Mouse (Mus musculus): ENCODE results near the gene Efcab14. TPM values are rescaled to one million over a fixed set of nuclear protein-coding genes. Genes with fewer than 3 reads are reported as not detected.

Efcab14 gene
- total and polyA plus RNA-seq, 2 experiments from 2014 or later: 14.6 to 14.9 TPM

GRCm38 (mm10) chr4:115775056-115775455 is 37.5 kb downstream of the Efcab14 start:
- WGBS: 79% methylated on average over 6 of the region's 6 CpGs

GRCm38 (mm10) chr4:115777627-115778026 is 40.1 kb downstream of the Efcab14 start:
- no peaks in the 10 kb centered on the region for H3K4me1 ChIP-seq (ENCODE audit: insufficient read depth)
- no peak for TF ChIP-seq CTCF (IDR thresholded peaks at IDR 0.05; ENCODE audit: low read depth)
- H3K9ac ChIP-seq: no peak overlapping the region
- H3K9me3 ChIP-seq (ENCODE audit: low read length): no peaks in the 10 kb centered on the region
- no peaks in the 10 kb centered on the region for H3K27me3 ChIP-seq (ENCODE audit: insufficient read depth, low read length)
- ATAC-seq (no peak), DNase-seq (no peak)
- H3K4me3 ChIP-seq (ENCODE audit: low read depth, low read length): no peak overlapping the region
- 92% methylated on average over 2 of the region's 2 CpGs for WGBS
- H3K27ac ChIP-seq (ENCODE audit: low read depth, low read length): no peak overlapping the region
- H3K36me3 ChIP-seq (ENCODE audit: insufficient read depth): peaks cover 23% of the 10 kb centered on the region
- H3K4me2 ChIP-seq (ENCODE audit: low read depth): no peak overlapping the region

More at GRCm38 (mm10) chr4:115775056-115775455, 37.5 kb downstream of the Efcab14 start:
- ATAC-seq: no peak
- H3K4me3 ChIP-seq (ENCODE audit: low read depth, low read length): no peak overlapping the region
- DNase-seq: no peak
- no peaks in the 10 kb centered on the region for H3K9me3 ChIP-seq (ENCODE audit: low read length)
- no peaks in the 10 kb centered on the region for H3K4me1 ChIP-seq (ENCODE audit: insufficient read depth)
- no peaks in the 10 kb centered on the region for H3K27me3 ChIP-seq (ENCODE audit: insufficient read depth, low read length)
- H3K27ac ChIP-seq (ENCODE audit: low read depth, low read length): no peak overlapping the region
- peaks cover 31% of the 10 kb centered on the region for H3K36me3 ChIP-seq (ENCODE audit: insufficient read depth)
- H3K9ac ChIP-seq: no peak overlapping the region
- no peak overlapping the region for H3K4me2 ChIP-seq (ENCODE audit: low read depth)
- TF ChIP-seq CTCF (IDR thresholded peaks at IDR 0.05; ENCODE audit: low read depth): no peak

DNA sequence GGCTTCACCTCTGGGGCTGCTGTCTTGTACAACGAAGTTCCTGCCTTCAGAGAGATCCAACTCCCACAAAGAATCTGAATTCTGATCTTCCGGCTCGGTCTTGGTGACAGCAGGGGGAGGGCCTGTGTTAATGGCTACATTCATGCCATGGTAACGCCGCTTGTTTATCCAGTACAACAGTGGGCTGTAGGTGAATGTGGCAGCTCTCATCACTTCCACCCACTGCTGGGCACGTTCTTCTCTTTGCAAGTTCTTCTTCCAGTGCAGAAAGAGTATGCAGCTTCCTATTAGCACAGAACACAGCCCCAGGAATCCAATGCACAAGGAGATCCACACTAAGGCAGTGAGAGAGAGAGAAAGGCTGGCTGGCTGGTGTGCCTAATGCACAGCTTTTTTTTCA is 42.7 kb downstream of the Efcab14 start:
- ATAC-seq (no peak), DNase-seq (no peak)
- H3K27me3 ChIP-seq (ENCODE audit: insufficient read depth, low read length): no peaks in the 10 kb centered on the region
- no peak overlapping the region for H3K4me3 ChIP-seq (ENCODE audit: low read depth, low read length)
- no peak overlapping the region for H3K4me2 ChIP-seq (ENCODE audit: low read depth)
- peaks cover 9% of the 10 kb centered on the region for H3K36me3 ChIP-seq (ENCODE audit: insufficient read depth)
- H3K27ac ChIP-seq (ENCODE audit: low read depth, low read length): no peak overlapping the region
- no peak overlapping the region for H3K9ac ChIP-seq
- H3K4me1 ChIP-seq (ENCODE audit: insufficient read depth): no peaks in the 10 kb centered on the region
- TF ChIP-seq CTCF (IDR thresholded peaks at IDR 0.05; ENCODE audit: low read depth): no peak
- WGBS: 43% methylated on average over 6 of the region's 6 CpGs
- no peaks in the 10 kb centered on the region for H3K9me3 ChIP-seq (ENCODE audit: low read length)

DNA sequence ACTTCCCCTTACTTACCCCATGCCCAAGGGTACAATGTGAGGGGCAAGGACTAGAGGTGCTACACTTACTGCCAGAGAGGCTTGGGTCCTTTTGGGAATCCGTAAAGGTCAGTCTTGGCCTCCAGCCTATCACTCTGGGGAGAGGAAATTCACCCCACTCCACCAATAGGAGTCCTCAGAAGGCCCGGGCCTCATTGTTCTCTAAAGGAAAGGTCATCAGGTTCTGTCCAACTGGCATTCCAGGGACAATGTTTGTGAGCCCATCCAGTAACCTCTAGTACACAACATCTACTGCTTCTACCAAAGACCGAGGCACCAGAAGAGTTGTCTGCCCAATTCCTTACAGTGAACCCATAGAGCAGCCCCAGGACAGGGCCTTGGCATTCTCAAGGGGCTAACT is 43.4 kb downstream of the Efcab14 start, which contains the start of gene Tex38:
Tex38 (minus strand) TSS at position 101 of the 400 bp plus-strand sequence.
- no peak within 1 kb of the TSS for H3K4me2 ChIP-seq (ENCODE audit: low read depth)
- H3K4me3 ChIP-seq (ENCODE audit: low read depth, low read length): no peak within 1 kb of the TSS
- no peak for TF ChIP-seq CTCF (IDR thresholded peaks at IDR 0.05; ENCODE audit: low read depth)
- H3K36me3 ChIP-seq (ENCODE audit: insufficient read depth): peaks cover 9% of the 10 kb centered on the region
- H3K27ac ChIP-seq (ENCODE audit: low read depth, low read length): no peak within 1 kb of the TSS
- H3K4me1 ChIP-seq (ENCODE audit: insufficient read depth): peaks cover 5% of the 10 kb centered on the region; the same call in 1 of the 2 replicates
- ATAC-seq: no peak
- no peaks in the 10 kb centered on the region for H3K27me3 ChIP-seq (ENCODE audit: insufficient read depth, low read length)
- DNase-seq: no peak
- no peaks in the 10 kb centered on the region for H3K9me3 ChIP-seq (ENCODE audit: low read length)
- no peak within 1 kb of the TSS for H3K9ac ChIP-seq
- 89% methylated on average over 3 of the region's 3 CpGs for WGBS

DNA sequence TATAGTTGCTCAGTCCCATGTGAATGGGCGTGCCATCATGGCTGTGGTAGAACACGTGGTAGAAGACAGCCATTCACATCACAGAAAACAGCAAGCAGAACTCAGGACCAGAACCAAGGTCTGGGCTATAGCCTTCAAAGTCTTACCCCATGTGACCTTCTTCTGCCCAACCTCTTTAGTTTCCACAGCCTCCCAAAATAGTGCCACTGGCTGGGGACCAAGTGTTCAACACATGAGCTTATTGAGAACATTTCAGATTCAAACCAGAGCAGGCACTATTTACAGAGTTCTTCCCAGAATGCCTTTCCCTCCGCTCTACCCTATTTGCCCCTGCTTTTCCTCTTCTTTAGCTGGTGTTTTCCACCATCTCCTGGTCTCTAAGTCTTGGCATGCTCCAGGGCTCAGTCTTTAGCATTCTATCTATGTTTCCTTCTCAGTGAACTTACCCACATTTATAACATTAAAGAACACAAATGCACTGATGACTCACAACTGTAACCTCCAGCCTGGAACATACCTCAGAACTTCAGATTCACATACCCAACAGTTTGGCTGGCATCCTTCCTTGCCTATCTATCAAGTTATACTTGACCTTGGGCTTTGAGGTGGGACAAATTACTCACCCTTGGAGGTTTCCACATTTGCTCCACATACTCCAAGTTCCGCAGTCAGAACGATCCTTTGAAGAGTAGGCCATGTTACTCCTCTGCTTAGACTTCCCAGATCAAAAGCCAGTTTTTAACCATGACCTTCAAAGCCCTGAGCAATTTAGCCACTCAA is 44.7 kb downstream of the Efcab14 start:
- no peak overlapping the region for H3K9ac ChIP-seq
- H3K4me2 ChIP-seq (ENCODE audit: low read depth): no peak overlapping the region
- H3K27me3 ChIP-seq (ENCODE audit: insufficient read depth, low read length): no peaks in the 10 kb centered on the region
- H3K4me1 ChIP-seq (ENCODE audit: insufficient read depth): peaks cover 5% of the 10 kb centered on the region; the same call in 1 of the 2 replicates
- 91% methylated on average over 5 of the region's 5 CpGs for WGBS
- no peaks in the 10 kb centered on the region for H3K9me3 ChIP-seq (ENCODE audit: low read length)
- ATAC-seq: no peak
- no peak for DNase-seq
- H3K27ac ChIP-seq (ENCODE audit: low read depth, low read length): no peak overlapping the region
- H3K36me3 ChIP-seq (ENCODE audit: insufficient read depth): no peaks in the 10 kb centered on the region; the same call in 1 of the 2 replicates
- no peak for TF ChIP-seq CTCF (IDR thresholded peaks at IDR 0.05; ENCODE audit: low read depth)
- H3K4me3 ChIP-seq (ENCODE audit: low read depth, low read length): no peak overlapping the region

GRCm38 (mm10) chr4:115784769-115785510 is 47.4 kb downstream of the Efcab14 start, which contains the start of gene Atpaf1:
Atpaf1 (plus strand) TSS chr4:115784812.
- ATAC-seq: peak; percentile 95
- Histone ChIP-seq H3K9ac (peak within 1 kb of the TSS; percentile 58), H3K27ac (ENCODE audit: low read depth, low read length) (0 out of 2 replicates have a peak within 1 kb of the TSS, but pooled peaks have one; percentile 23), H3K27me3 (ENCODE audit: insufficient read depth, low read length) (no peaks in the 10 kb centered on the region), H3K9me3 (ENCODE audit: low read length) (no peaks in the 10 kb centered on the region), H3K36me3 (ENCODE audit: insufficient read depth) (peaks cover 11% of the 10 kb centered on the region), H3K4me3 (ENCODE audit: low read depth, low read length) (peak within 1 kb of the TSS; percentile 67), H3K4me2 (ENCODE audit: low read depth) (peak within 1 kb of the TSS; percentile 54), H3K4me1 (ENCODE audit: insufficient read depth) (peaks cover 5% of the 10 kb centered on the region; the same call in 1 of the 2 replicates)
- peak; percentile 60 for TF ChIP-seq CTCF (IDR thresholded peaks at IDR 0.05; ENCODE audit: low read depth)
- 3% methylated on average over 69 of the region's 69 CpGs for WGBS
- peak; percentile 84 for DNase-seq

All from forebrain, postnatal 0 days (tissue).